Mouse (Mus musculus) MEL (cell line): ENCODE measurements around the gene Myh10. TPM values are rescaled to one million over a fixed set of nuclear protein-coding genes. Genes with fewer than 3 reads are reported as not detected.

Experiments
- DNase-seq: peaks from one replicate; pipeline ENCODE4 v3.0.0; 2011; ENCODE audit warnings: low read depth, low spot score
- H3K27ac ChIP-seq: 2 replicates; pipeline ENCODE4 v1.5.1; 2012; ENCODE audit warnings: low read depth, mild to moderate bottlenecking, control low read depth, low read length, moderate library complexity; ENCODE audit not compliant: control insufficient read depth
- H3K27me3 ChIP-seq, 2 experiments: fragments of 150-350 bp in 1 of 2; sonication (generic) in 1 of 2; 2 replicates each; pipeline ENCODE4 v1.6.1; 2012; ENCODE audit warnings: low read length in 2 of 2, mild to moderate bottlenecking in 2 of 2, improper control_type of control experiment in 1 of 2, moderate library complexity in 1 of 2; ENCODE audit not compliant: insufficient read depth in 2 of 2, control insufficient read depth in 1 of 2
- H3K36me3 ChIP-seq, 2 experiments: 2 replicates each; pipeline ENCODE4 v1.6.1; 2012 to 2014; ENCODE audit warnings: low read length in 2 of 2, improper control_type of control experiment in 1 of 2, inconsistent platforms in 1 of 2, mild to moderate bottlenecking in 1 of 2; ENCODE audit not compliant: insufficient read depth in 2 of 2, control insufficient read depth in 1 of 2
- H3K4me1 ChIP-seq, 2 experiments: fragments of 150-350 bp in 1 of 2; sonication (generic) in 1 of 2; 2 replicates each; pipeline ENCODE4 v1.6.1; 2012; ENCODE audit warnings: low read length in 2 of 2, improper control_type of control experiment in 1 of 2, mild to moderate bottlenecking in 1 of 2; ENCODE audit not compliant: insufficient read depth in 2 of 2, control insufficient read depth in 1 of 2
- H3K4me3 ChIP-seq, 2 experiments: fragments of 150-350 bp in 1 of 2; sonication (generic) in 1 of 2; 2 replicates each; pipeline ENCODE4 v1.5.1; 2012; ENCODE audit warnings: low read depth in 2 of 2, low read length in 2 of 2, mild to moderate bottlenecking in 2 of 2, moderate library complexity in 2 of 2, control low read depth in 1 of 2, improper control_type of control experiment in 1 of 2; ENCODE audit not compliant: control insufficient read depth in 1 of 2, insufficient read depth in 1 of 2
- H3K79me2 ChIP-seq: 2 replicates; pipeline ENCODE4 v1.6.1; 2012; ENCODE audit warnings: mild to moderate bottlenecking, low read length, moderate library complexity; ENCODE audit not compliant: control insufficient read depth, poor library complexity, insufficient read depth
- H3K9ac ChIP-seq: 2 replicates; pipeline ENCODE4 v1.6.1; 2012; ENCODE audit warnings: low read depth, mild to moderate bottlenecking, control low read depth, low read length, moderate library complexity; ENCODE audit not compliant: control insufficient read depth, poor library complexity, severe bottlenecking
- H3K9me3 ChIP-seq: fragments of 150-350 bp; sonication (generic); replicated peaks from 2 replicates; pipeline ENCODE4 v1.6.1; 2012; ENCODE audit warnings: mild to moderate bottlenecking, low read length, improper control_type of control experiment, moderate library complexity; ENCODE audit not compliant: insufficient read depth
- BHLHE40 ChIP-seq: IDR thresholded peaks from 2 replicates; pipeline ENCODE4 v1.6.1; 2012; ENCODE audit warnings: low read depth, mild to moderate bottlenecking, inconsistent platforms, low read length, improper control_type of control experiment, borderline replicate concordance
- CHD1 ChIP-seq: IDR thresholded peaks from 2 replicates; pipeline ENCODE4 v1.6.1; 2012; ENCODE audit warnings: low read depth, mild to moderate bottlenecking, inconsistent platforms, low read length, improper control_type of control experiment
- CHD2 ChIP-seq: IDR thresholded peaks from 2 replicates; pipeline ENCODE4 v1.6.1; 2011; ENCODE audit warnings: low read length, improper control_type of control experiment
- CTCF ChIP-seq, 3 experiments: IDR thresholded peaks in 2 of 3; conservative IDR thresholded peaks in 1 of 3; 2 replicates each; pipeline ENCODE4 v1.5.1; 2011 to 2012; ENCODE audit warnings: low read length in 3 of 3, low read depth in 2 of 3, mild to moderate bottlenecking in 2 of 3, improper control_type of control experiment in 1 of 3, inconsistent platforms in 1 of 3, mixed read lengths in 1 of 3, moderate library complexity in 1 of 3; ENCODE audit not compliant: control insufficient read depth in 1 of 3, insufficient read depth in 1 of 3, poor library complexity in 1 of 3, severe bottlenecking in 1 of 3
- E2F4 ChIP-seq: IDR thresholded peaks from 2 replicates; pipeline ENCODE4 v1.6.1; 2011; ENCODE audit warnings: low read depth, low read length, improper control_type of control experiment, borderline replicate concordance
- ELF1 ChIP-seq: IDR thresholded peaks from 2 replicates; pipeline ENCODE4 v1.6.1; 2014; ENCODE audit warnings: low read depth, mild to moderate bottlenecking, inconsistent platforms, low read length, improper control_type of control experiment, moderate library complexity
- MAFK ChIP-seq: IDR thresholded peaks from 2 replicates; pipeline ENCODE4 v1.6.1; 2011; ENCODE audit warnings: low read depth, mild to moderate bottlenecking, low read length, improper control_type of control experiment, borderline replicate concordance
- MAZ ChIP-seq: IDR thresholded peaks from 2 replicates; pipeline ENCODE4 v1.6.1; 2012; ENCODE audit warnings: low read depth, mild to moderate bottlenecking, inconsistent platforms, low read length, improper control_type of control experiment
- NELFE ChIP-seq: IDR thresholded peaks from 2 replicates; pipeline ENCODE4 v1.6.1; 2011; ENCODE audit warnings: low read depth, low read length, improper control_type of control experiment
- NRF1 ChIP-seq: IDR thresholded peaks from 2 replicates; pipeline ENCODE4 v1.6.1; 2014; ENCODE audit warnings: low read depth, mild to moderate bottlenecking, inconsistent platforms, low read length, improper control_type of control experiment, moderate library complexity; ENCODE audit not compliant: poor library complexity, insufficient read depth, severe bottlenecking
- POLR2A ChIP-seq, 2 experiments: IDR thresholded peaks; 2 replicates each; pipeline ENCODE4 v1.6.1; 2011 to 2012; ENCODE audit warnings: low read length in 2 of 2, mild to moderate bottlenecking in 2 of 2, control low read depth in 1 of 2, improper control_type of control experiment in 1 of 2, low read depth in 1 of 2, moderate library complexity in 1 of 2; ENCODE audit not compliant: control insufficient read depth in 1 of 2, insufficient read depth in 1 of 2, poor library complexity in 1 of 2
- RCOR1 ChIP-seq: IDR thresholded peaks from 2 replicates; pipeline ENCODE4 v1.6.1; 2012; ENCODE audit warnings: low read depth, mild to moderate bottlenecking, inconsistent platforms, low read length, improper control_type of control experiment
- TAL1 ChIP-seq: IDR thresholded peaks from 2 replicates; pipeline ENCODE4 v1.6.1; 2012; ENCODE audit warnings: mild to moderate bottlenecking, inconsistent platforms, low read length, moderate library complexity, mixed read lengths
- UBTF ChIP-seq: IDR thresholded peaks from 2 replicates; pipeline ENCODE4 v1.6.1; 2012; ENCODE audit warnings: low read depth, mild to moderate bottlenecking, inconsistent platforms, low read length, improper control_type of control experiment, moderate library complexity, borderline replicate concordance; ENCODE audit not compliant: insufficient read depth
- USF1 ChIP-seq: IDR thresholded peaks from 2 replicates; pipeline ENCODE4 v1.6.1; 2014; ENCODE audit warnings: low read depth, mild to moderate bottlenecking, inconsistent platforms, low read length, improper control_type of control experiment, moderate library complexity
- USF2 ChIP-seq, 2 experiments: IDR thresholded peaks; 2 replicates each; pipeline ENCODE4 v1.6.1; 2011 to 2012; ENCODE audit warnings: improper control_type of control experiment in 2 of 2, low read length in 2 of 2, borderline replicate concordance in 1 of 2, inconsistent platforms in 1 of 2, low read depth in 1 of 2, mild to moderate bottlenecking in 1 of 2; ENCODE audit not compliant: insufficient read depth in 1 of 2
- ZC3H11A ChIP-seq: IDR thresholded peaks from 2 replicates; pipeline ENCODE4 v1.6.1; 2012; ENCODE audit warnings: low read depth, mild to moderate bottlenecking, inconsistent platforms, low read length, improper control_type of control experiment
- ZKSCAN1 ChIP-seq: IDR thresholded peaks from 2 replicates; pipeline ENCODE4 v1.6.1; 2012; ENCODE audit warnings: low read depth, mild to moderate bottlenecking, inconsistent platforms, low read length, improper control_type of control experiment, moderate library complexity
- polyA plus RNA-seq, 2 experiments: library from polyadenylated mRNA; stranded (reverse) in 1 of 2; unstranded in 1 of 2; fragments of >175 nt in 1 of 2; fragments of >200 nt in 1 of 2; gene quantifications; 2 replicates each; pipeline versions ENCODE4 v1.2.1 to v1.2.4; 2012; ENCODE audit warnings: low replicate concordance in 2 of 2, low read depth in 1 of 2; ENCODE audit not compliant: insufficient read length in 2 of 2, insufficient read depth in 1 of 2, missing spikeins in 1 of 2
- total RNA-seq: library from RNA; depleted of rRNA; stranded (reverse); fragments of 300-350 nt; gene quantifications from 2 replicates; pipeline ENCODE4 v1.2.3, GENCODE M21; 2012

Myh10 gene
- total and polyA plus RNA-seq, 3 experiments, result 99.3 to 187 (median 127) TPM

DNA sequence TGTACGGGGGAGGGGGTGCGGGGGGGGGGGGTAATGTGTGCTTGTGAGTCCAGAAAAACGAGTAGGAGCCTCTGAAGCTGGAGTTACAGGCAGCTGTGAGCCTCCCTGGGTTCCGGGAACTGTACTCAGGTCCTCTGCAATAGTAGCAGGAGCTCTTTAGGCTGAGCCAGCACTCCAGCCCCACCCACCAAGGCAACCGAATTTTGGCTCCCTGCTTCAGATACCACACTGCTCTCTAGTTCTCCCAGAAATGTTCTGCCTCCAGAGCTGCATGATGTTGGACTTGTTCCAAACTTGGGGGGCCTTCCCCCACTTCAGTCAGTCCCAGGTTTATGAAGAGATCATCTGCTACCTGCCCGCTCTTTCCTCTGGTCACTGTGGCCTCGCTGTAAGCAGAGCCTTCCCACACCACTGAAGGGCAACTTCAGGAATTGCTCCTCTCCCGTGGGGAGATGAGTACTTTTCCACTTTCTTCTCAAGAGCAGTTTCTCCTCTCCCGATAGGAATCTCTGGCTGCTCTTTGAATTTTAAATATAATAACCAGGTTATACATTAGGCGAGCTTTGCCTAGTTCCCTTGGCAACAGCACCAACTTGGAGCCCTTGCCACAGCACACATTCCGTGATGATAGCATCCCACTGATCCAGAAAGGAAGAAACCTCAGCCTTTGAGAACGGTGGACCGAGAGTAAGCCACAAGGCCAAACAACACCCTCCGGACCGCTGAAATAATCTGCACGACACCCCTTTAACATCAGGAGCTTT, 42.8 kb upstream of the Myh10 start:
- H3K9ac ChIP-seq, result no peak overlapping the region
- no peaks in the 10 kb centered on the region for H3K9me3 ChIP-seq
- no peak overlapping the region for H3K4me3 ChIP-seq
- no peaks in the 10 kb centered on the region for H3K4me1 ChIP-seq
- TF ChIP-seq E2F4 (no peak), USF1 (no peak), TAL1 (no peak), CHD2 (no peak), ELF1 (no peak), CHD1 (no peak), NRF1 (no peak), POLR2A (IDR thresholded peaks at IDR 0.05; ENCODE audit: control insufficient read depth in 1 of 2, insufficient read depth in 1 of 2, low read depth in 1 of 2, low read length in 2 of 2, poor library complexity in 1 of 2) (no peak), CTCF (IDR thresholded peaks at IDR 0.05 in 2 of 3, conservative IDR thresholded peaks at IDR 0.05 in 1 of 3; ENCODE audit: control insufficient read depth in 1 of 3, insufficient read depth in 1 of 3, low read depth in 2 of 3, low read length in 3 of 3, poor library complexity in 1 of 3, severe bottlenecking in 1 of 3) (no peak), RCOR1 (no peak), ZKSCAN1 (no peak)
- no peaks in the 10 kb centered on the region for H3K79me2 ChIP-seq
- peaks cover 17 to 36% of the 10 kb centered on the region in 2 experiments for H3K27me3 ChIP-seq
- no peak for DNase-seq
- H3K36me3 ChIP-seq, result no peaks in the 10 kb centered on the region
- H3K27ac ChIP-seq, result no peak overlapping the region

DNA sequence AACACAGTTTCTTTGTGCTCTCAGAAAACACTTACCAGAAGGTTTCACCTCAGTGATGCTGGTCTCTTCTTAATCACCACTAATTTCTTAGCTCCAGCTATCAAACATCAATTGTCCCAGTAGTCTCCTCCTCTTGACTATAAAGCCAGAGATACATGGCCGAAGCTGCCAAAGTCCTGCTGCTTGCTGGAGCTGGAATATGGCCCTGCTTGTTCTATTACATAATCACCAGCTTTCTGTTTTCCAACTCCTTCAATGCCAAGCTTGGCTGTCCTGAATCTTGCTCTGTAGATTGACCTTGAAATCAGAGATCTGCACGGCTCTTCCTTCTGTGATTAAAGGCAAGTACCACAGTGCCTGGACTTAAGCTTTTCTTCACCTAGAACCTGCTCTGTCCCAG, 39.8 kb upstream of the Myh10 start:
- Histone ChIP-seq H3K27ac (no peak overlapping the region), H3K9me3 (no peaks in the 10 kb centered on the region), H3K4me3 (no peak overlapping the region), H3K79me2 (no peaks in the 10 kb centered on the region), H3K36me3 (no peaks in the 10 kb centered on the region), H3K27me3 (peaks cover 5 to 11% of the 10 kb centered on the region in 2 experiments), H3K4me1 (no peaks in the 10 kb centered on the region), H3K9ac (no peak overlapping the region)
- DNase-seq, result no peak
- TF ChIP-seq BHLHE40, result no peak
- TF ChIP-seq MAZ, result no peak
- TF ChIP-seq USF2 (IDR thresholded peaks at IDR 0.05; ENCODE audit: borderline replicate concordance in 1 of 2, insufficient read depth in 1 of 2, low read depth in 1 of 2, low read length in 2 of 2), result no peak
- TF ChIP-seq ELF1, result no peak
- no peak for TF ChIP-seq ZC3H11A
- no peak for TF ChIP-seq USF1
- no peak for TF ChIP-seq UBTF
- no peak for TF ChIP-seq MAFK
- TF ChIP-seq ZKSCAN1, result no peak
- TF ChIP-seq NELFE, result no peak
